Mouse (Mus musculus): Measurements from ENCODE around the gene Tll2. TPM values are rescaled to one million over a fixed set of nuclear protein-coding genes. Genes with fewer than 3 reads are reported as not detected.

The Tll2 gene
- polyA plus RNA-seq, 1 experiment from 2014 or later: not detected

DNA sequence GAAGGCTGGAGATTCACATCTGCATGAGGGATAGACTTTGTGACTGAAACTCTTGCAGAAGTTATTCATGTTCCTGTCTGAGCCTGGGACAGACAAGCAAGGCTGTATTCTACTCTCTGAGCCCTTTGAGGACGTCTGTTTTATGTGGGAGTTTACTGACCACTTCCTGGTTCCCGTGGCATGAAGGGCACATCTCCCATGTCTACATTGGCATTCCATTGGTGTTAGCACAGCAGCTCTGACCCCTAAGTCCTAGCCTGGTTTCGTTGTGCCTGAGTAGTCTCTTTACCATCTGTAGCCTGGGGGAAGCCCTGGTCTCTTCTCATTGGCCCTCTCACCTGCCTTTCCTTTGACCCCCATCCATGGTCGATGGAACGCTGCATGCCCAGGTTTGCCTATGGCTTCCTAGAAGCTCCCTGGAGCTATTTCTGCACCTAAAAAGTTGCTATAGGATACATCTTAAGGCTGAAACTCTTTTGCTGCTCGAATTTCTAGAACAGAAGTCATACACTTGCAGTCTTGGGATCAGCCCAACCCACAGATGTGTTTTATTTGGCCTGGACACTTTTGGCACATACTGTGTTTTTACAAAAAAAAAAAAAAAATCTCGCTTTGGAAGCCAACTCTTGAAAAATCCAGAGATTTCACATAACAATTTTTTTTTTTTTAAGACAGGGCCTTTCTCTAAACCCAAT, 55.2 kb downstream of the Tll2 start:
- Histone ChIP-seq H3K27ac (no peak overlapping the region), H3K36me3 (no peaks in the 10 kb centered on the region), H3K4me1 (no peaks in the 10 kb centered on the region), H3K9me3 (no peaks in the 10 kb centered on the region), H3K27me3 (ENCODE audit: insufficient read depth, poor library complexity, severe bottlenecking) (no peaks in the 10 kb centered on the region), H3K4me3 (no peak overlapping the region)
- 78% methylated on average over 7 of the region's 7 CpGs for WGBS
- no peak for DNase-seq (ENCODE audit: low spot score)

DNA sequence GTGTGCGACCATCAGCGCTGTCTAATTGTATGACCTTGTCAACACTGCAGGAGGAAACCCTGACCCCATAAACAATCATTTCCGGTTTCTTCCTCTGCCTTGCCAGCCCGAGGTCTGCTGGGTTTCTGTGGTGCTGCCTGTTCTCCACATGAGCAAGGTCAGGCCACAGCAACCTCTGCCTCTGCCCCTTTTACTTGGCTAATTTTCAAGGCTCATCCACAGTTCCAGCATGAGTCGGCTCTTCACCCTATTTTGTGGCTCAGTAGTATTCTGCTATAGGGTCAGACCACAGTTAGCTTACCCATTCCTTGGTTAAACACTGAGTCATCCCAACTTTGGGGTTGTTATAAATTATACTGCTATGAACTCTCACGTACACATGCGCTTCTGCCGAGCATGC, 65.7 kb downstream of the Tll2 start:
- H3K27me3 ChIP-seq (ENCODE audit: insufficient read depth, poor library complexity, severe bottlenecking): no peaks in the 10 kb centered on the region
- 88% methylated on average over 8 of the region's 8 CpGs for WGBS

DNA sequence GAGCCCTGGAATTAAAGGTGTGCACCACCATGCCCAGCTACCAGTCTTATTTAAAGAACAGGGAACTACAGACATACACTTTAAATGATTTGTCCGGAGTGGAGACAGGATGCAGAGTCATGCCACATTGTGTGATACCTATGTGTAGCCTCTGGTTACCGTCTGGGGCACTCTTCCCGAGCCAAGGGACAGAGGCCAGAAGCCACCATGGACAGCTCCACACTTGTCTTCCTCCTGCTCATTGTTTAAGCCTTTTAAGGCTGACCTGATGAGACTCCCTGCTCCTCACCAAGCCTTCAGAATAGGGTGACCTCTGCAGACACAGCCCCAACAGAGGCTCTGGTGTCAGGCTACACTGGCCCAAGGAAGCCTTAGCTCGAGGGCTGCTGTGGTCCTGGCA, 67.0 kb downstream of the Tll2 start:
- H3K27me3 ChIP-seq (ENCODE audit: insufficient read depth, poor library complexity, severe bottlenecking): no peaks in the 10 kb centered on the region
- WGBS: 50% methylated on average over 4 of the region's 4 CpGs
- no peak for DNase-seq (ENCODE audit: low spot score)
- no peaks in the 10 kb centered on the region for H3K4me1 ChIP-seq
- no peaks in the 10 kb centered on the region for H3K9me3 ChIP-seq
- no peak overlapping the region for H3K27ac ChIP-seq
- no peak overlapping the region for H3K4me3 ChIP-seq
- H3K36me3 ChIP-seq: no peaks in the 10 kb centered on the region

More for the DNA sequence above, 65.7 kb downstream of the Tll2 start:
- no peak for DNase-seq (ENCODE audit: low spot score)
- no peaks in the 10 kb centered on the region for H3K9me3 ChIP-seq
- no peaks in the 10 kb centered on the region for H3K4me1 ChIP-seq
- no peak overlapping the region for H3K4me3 ChIP-seq
- no peaks in the 10 kb centered on the region for H3K36me3 ChIP-seq
- H3K27ac ChIP-seq: no peak overlapping the region

DNA sequence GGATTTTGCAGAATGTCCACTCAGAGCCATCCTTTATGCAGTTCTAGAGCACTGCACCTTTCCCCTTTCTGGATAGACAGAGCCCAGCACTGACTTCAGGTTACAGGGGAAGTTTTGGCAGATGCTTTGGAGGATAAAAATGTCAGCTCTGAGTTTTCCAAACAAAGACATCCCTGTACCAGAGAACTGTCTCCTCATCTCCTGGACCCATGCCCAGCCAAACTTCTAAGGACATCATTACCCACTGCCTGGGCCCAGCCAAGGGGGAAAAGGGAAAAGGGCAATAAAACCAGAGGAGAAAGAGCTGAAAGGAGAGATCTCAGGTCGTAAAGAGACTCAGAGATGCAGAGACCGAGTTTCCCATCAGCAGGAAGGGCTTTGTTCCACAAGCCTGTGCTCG, 83.6 kb downstream of the Tll2 start:
- no peaks in the 10 kb centered on the region for H3K4me1 ChIP-seq
- 48% methylated on average over 3 of the region's 3 CpGs for WGBS
- no peaks in the 10 kb centered on the region for H3K36me3 ChIP-seq
- H3K9me3 ChIP-seq: no peaks in the 10 kb centered on the region
- H3K27me3 ChIP-seq (ENCODE audit: insufficient read depth, poor library complexity, severe bottlenecking): no peaks in the 10 kb centered on the region
- H3K4me3 ChIP-seq: no peak overlapping the region
- no peak for DNase-seq (ENCODE audit: low spot score)
- no peak overlapping the region for H3K27ac ChIP-seq

DNA sequence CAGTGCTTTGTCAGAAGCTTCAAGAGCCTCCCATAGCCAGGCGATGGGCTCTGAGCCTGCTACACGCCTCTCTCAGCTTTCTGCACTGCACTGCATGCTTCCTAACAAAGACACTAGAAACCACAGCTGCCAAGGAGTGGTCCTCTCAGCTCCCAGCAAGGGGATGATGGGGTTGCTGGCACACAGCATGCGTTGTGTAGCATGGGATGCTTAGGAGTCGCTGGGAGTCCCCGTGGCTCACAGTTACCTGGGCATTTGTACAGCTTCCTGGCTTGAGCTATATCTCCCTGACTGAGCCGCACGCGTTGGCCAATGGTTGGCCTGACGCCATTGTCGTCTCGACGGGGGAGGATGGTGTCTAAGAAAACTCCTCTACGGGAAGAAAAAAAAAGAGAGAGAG, 86.7 kb downstream of the Tll2 start:
- no peaks in the 10 kb centered on the region for H3K27me3 ChIP-seq (ENCODE audit: insufficient read depth, poor library complexity, severe bottlenecking)
- no peaks in the 10 kb centered on the region for H3K36me3 ChIP-seq
- no peaks in the 10 kb centered on the region for H3K4me1 ChIP-seq
- no peak overlapping the region for H3K27ac ChIP-seq
- no peak overlapping the region for H3K4me3 ChIP-seq
- DNase-seq (ENCODE audit: low spot score): no peak
- WGBS: 86% methylated on average over 13 of the region's 13 CpGs
- no peaks in the 10 kb centered on the region for H3K9me3 ChIP-seq

DNA sequence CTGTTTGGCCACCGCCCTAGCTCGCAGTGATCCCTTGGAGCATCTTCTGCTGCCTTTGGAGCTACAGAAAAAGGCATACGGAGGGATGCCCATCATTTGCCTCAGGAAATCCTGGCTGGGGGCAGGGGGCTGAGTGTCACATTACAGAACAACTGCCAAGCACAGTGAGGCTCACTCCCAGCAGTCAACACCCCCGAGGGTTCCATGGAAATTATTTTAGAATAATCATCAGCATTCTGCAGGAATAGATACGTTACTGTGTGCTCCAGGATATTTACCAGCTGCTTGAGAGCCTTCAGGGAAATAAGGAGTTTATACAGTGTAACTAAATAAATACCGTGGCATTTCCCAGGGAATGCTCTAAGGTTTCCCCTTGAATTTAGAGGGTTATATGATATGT, 88.3 kb downstream of the Tll2 start:
- peaks cover 5% of the 10 kb centered on the region; the same call in 1 of the 2 replicates for H3K4me1 ChIP-seq
- WGBS: 62% methylated on average over 6 of the region's 6 CpGs
- DNase-seq (ENCODE audit: low spot score): no peak

DNA sequence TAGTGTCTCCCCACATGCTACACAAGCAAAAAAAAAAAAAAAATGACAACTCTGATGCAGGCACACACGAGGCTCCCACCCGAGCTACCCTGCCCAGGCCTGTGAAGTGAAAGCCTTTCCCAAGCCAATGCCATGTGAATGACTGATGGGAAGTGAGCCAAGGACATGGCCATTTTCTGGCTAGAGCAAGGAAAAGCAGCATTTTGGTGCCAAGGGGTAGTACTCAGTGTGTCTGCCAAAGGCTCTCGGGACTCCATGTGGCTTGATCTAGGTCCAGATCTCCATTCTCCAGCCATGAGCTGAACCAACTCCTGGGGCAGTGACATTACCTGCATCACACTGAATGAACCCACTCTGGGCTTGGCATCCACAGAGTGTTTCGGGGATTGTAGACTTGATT, 89.3 kb downstream of the Tll2 start:
- peaks cover 5% of the 10 kb centered on the region; the same call in 1 of the 2 replicates for H3K4me1 ChIP-seq
- no peak overlapping the region for H3K4me3 ChIP-seq
- no peaks in the 10 kb centered on the region for H3K9me3 ChIP-seq
- no peaks in the 10 kb centered on the region for H3K36me3 ChIP-seq
- no peak overlapping the region for H3K27ac ChIP-seq
- WGBS: 78% methylated on average over 4 of the region's 4 CpGs
- no peak for DNase-seq (ENCODE audit: low spot score)
- H3K27me3 ChIP-seq (ENCODE audit: insufficient read depth, poor library complexity, severe bottlenecking): no peaks in the 10 kb centered on the region

More for the DNA sequence above, 88.3 kb downstream of the Tll2 start:
- no peaks in the 10 kb centered on the region for H3K27me3 ChIP-seq (ENCODE audit: insufficient read depth, poor library complexity, severe bottlenecking)
- no peak overlapping the region for H3K4me3 ChIP-seq
- no peak overlapping the region for H3K27ac ChIP-seq
- H3K36me3 ChIP-seq: no peaks in the 10 kb centered on the region
- no peaks in the 10 kb centered on the region for H3K9me3 ChIP-seq

DNA sequence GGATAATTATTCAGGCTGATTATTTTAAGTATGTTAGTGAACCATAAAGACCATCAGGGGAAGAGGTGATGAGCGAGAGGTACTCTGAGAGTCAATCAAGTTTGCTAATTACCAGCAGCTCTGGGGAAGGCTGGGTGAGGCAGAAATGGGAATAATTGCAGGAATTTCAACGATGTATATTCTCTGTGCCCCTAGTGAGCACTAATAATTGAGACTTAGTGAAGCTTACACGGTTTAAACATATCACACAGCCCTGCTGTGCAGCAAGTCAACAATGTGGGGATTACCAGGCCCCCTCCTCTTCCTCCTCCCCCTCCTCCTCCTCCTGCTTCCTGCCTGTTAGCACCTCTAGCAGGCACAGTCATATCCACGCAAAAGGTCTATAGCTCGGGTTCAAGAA, 92.0 kb downstream of the Tll2 start:
- H3K4me3 ChIP-seq: no peak overlapping the region
- H3K36me3 ChIP-seq: no peaks in the 10 kb centered on the region
- no peak for DNase-seq (ENCODE audit: low spot score)
- WGBS: 44% methylated on average over 5 of the region's 5 CpGs
- peaks cover 5% of the 10 kb centered on the region; the same call in 1 of the 2 replicates for H3K4me1 ChIP-seq
- 0 out of 2 replicates have a peak, but pooled peaks cover 10% of the 10 kb centered on the region for H3K27me3 ChIP-seq (ENCODE audit: insufficient read depth, poor library complexity, severe bottlenecking)
- H3K9me3 ChIP-seq: no peaks in the 10 kb centered on the region
- H3K27ac ChIP-seq: no peak overlapping the region

DNA sequence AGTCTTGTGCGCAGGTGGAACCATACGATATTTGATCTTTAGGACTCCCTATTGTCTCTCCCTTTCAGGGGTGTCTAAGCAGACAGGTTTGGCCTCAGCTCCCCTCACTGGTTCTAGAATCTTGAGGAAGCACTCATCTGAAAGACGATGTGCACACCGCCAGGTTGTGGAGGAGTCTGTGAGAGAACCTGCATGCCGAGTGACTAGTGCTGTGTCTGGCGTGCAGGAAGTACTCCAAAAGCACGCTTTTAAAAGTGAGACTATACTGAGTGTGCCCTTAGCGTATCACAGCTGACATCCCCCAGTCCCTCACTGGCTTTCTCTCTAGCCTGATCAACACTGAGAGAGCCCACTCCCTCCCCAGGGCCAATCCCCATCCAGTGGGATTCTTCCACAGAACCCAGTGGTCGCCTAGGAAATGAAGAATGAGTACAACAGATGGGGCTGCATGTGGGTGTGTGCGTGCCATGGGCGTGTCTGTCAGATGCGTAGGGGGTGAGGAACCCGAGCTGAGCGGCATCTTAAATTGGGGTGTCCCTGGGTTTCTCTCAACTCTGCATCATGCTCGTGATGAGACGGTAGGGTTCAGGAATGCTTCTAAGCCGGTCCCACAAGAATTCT, 92.6 kb downstream of the Tll2 start:
- no peak overlapping the region for H3K4me3 ChIP-seq
- no peaks in the 10 kb centered on the region for H3K9me3 ChIP-seq
- DNase-seq (ENCODE audit: low spot score): no peak
- H3K27ac ChIP-seq: no peak overlapping the region
- WGBS: 82% methylated on average over 17 of the region's 17 CpGs
- 0 out of 2 replicates have a peak, but pooled peaks cover 10% of the 10 kb centered on the region for H3K27me3 ChIP-seq (ENCODE audit: insufficient read depth, poor library complexity, severe bottlenecking)
- peaks cover 5% of the 10 kb centered on the region; the same call in 1 of the 2 replicates for H3K4me1 ChIP-seq
- no peaks in the 10 kb centered on the region for H3K36me3 ChIP-seq

DNA sequence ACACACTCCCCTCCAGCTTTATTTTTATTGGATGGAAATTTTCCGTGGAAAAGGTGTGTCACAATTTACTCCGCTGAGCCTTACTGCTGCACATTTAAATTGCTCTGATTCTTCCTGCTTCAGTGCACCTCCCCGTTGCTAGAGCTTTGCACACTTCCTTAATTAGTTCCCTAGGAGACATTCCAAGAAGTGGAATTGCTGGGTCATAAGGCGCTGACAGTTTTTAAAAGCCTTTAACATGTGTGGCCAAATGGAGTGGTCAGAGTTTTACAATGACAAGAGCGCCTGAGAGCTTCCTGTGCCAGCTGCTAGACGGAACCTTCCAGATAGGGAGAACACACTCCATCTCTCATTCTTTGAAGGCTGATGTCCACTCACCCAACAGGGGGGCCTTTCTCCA, 94.0 kb downstream of the Tll2 start:
- Histone ChIP-seq H3K4me1 (peaks cover 5% of the 10 kb centered on the region; the same call in 1 of the 2 replicates), H3K9me3 (no peaks in the 10 kb centered on the region), H3K27ac (no peak overlapping the region), H3K4me3 (no peak overlapping the region), H3K36me3 (no peaks in the 10 kb centered on the region), H3K27me3 (ENCODE audit: insufficient read depth, poor library complexity, severe bottlenecking) (0 out of 2 replicates have a peak, but pooled peaks cover 10% of the 10 kb centered on the region)
- 51% methylated on average over 6 of the region's 6 CpGs for WGBS
- no peak for DNase-seq (ENCODE audit: low spot score)

DNA sequence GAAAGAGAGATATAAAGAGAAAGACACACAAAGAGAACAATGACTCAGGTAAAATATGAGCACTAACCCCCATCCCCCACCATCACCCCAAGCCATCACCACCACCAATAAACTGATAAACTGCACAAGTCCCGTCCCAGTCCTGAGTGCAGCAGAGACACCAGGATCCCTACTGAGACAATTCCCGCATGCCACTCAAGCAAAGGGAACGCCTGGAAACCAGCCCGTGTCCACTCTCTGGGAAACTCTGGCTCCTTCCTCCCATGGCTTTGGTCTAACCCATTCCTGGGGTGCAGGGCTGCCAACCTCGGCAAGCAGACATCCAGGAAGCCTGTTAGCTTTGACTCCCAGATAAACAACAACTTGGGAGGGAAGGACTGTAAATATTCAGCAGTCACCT, 96.6 kb downstream of the Tll2 start:
- no peak overlapping the region for H3K27ac ChIP-seq
- whole genome bisulfite sequencing: 52% methylated on average over 5 of the region's 5 CpGs
- DNase-seq (ENCODE audit: low spot score): no peak
- no peaks in the 10 kb centered on the region for H3K36me3 ChIP-seq
- 0 out of 2 replicates have a peak, but pooled peaks cover 15% of the 10 kb centered on the region for H3K27me3 ChIP-seq (ENCODE audit: insufficient read depth, poor library complexity, severe bottlenecking)
- H3K4me3 ChIP-seq: no peak overlapping the region
- no peaks in the 10 kb centered on the region for H3K9me3 ChIP-seq
- peaks cover 10% of the 10 kb centered on the region; the same call in 1 of the 2 replicates for H3K4me1 ChIP-seq

DNA sequence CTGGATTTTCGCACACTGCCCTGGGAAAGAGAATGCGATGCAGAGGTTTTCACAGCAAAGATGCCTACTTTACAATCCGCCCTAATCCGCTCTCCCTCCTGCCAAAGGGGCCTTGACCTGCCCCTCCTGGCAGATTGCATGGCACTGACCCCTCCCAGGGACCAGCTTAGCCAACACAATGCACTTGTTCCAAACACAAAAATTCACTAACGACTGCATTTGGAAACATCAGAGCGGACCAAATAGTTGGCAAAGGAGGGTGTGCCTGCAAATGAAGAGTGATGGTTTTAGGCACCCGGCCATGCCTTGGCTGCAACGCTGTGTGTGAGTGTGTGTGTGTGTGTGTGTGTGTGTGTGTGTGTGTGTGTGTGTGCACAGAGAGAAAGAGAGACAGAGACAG, 97.1 kb downstream of the Tll2 start:
- 80% methylated on average over 8 of the region's 8 CpGs for WGBS
- no peak overlapping the region for H3K27ac ChIP-seq

DNA sequence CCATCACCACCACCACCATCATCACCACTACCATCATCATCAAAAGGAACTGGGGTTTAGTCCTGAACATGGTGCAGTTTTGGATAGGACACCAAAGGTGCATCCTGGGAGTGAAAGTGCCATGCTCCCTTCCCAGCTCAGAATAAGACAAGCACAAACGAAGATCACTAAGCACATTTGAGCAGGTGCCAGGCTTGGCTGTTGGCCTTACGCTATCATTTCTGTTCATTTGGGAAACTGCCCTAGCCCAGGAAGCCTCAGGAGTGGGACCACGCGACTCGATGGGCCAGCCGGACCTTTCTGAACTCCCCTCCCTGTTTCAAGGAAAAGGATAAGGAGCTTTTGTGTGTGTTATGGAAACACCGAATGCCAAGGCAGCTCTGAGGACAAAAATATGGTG, 98.0 kb downstream of the Tll2 start:
- Histone ChIP-seq H3K36me3 (no peaks in the 10 kb centered on the region), H3K27me3 (ENCODE audit: insufficient read depth, poor library complexity, severe bottlenecking) (0 out of 2 replicates have a peak, but pooled peaks cover 15% of the 10 kb centered on the region), H3K27ac (no peak overlapping the region), H3K4me3 (no peak overlapping the region), H3K9me3 (no peaks in the 10 kb centered on the region), H3K4me1 (peaks cover 5% of the 10 kb centered on the region; the same call in 1 of the 2 replicates)
- no peak for DNase-seq (ENCODE audit: low spot score)
- 83% methylated on average over 7 of the region's 7 CpGs for WGBS

More for the DNA sequence above, 97.1 kb downstream of the Tll2 start:
- DNase-seq (ENCODE audit: low spot score): no peak
- H3K36me3 ChIP-seq: no peaks in the 10 kb centered on the region
- H3K9me3 ChIP-seq: no peaks in the 10 kb centered on the region
- peaks cover 10% of the 10 kb centered on the region; the same call in 1 of the 2 replicates for H3K4me1 ChIP-seq
- 0 out of 2 replicates have a peak, but pooled peaks cover 15% of the 10 kb centered on the region for H3K27me3 ChIP-seq (ENCODE audit: insufficient read depth, poor library complexity, severe bottlenecking)
- H3K4me3 ChIP-seq: no peak overlapping the region
